In genomic region chr4:108999999-109000950, GRCm38 (mm10) we compare ENCODE assay signal across 7 mouse cellular contexts. TPM values are rescaled to one million over a fixed set of nuclear protein-coding genes. Genes with fewer than 3 reads are reported as not detected.
DNase-seq lines count a peak whose midpoint lies in the region; ATAC-seq lines count a peak whose summit lies in the region.

Gene Nrd1 (plus strand): TSS chr4:109000655.

- peaks cover 10% of the 10 kb centered on the region; the same call in 1 of the 2 replicates for H3K36me3 ChIP-seq in embryonic facial prominence, embryonic 12.5 days
- no peaks in the 10 kb centered on the region for H3K36me3 ChIP-seq in limb, embryonic 11.5 days (ENCODE audit: control insufficient read depth, insufficient read depth, low read length)
- H3K36me3 ChIP-seq in midbrain, embryonic 14.5 days (ENCODE audit: control insufficient read depth, insufficient read depth, low read length): no peaks in the 10 kb centered on the region

- under 1% methylated on average over 58 of the region's 58 CpGs for WGBS in embryonic facial prominence, embryonic 12.5 days
- under 1% methylated on average over 58 of the region's 58 CpGs for WGBS in limb, embryonic 11.5 days
- under 1% methylated on average over 58 of the region's 58 CpGs for WGBS in midbrain, embryonic 14.5 days

- DNase-seq in adrenal gland, postnatal 25 days: peak; percentile 96
- DNase-seq in heart, adult 11 months: peak; percentile 100
- DNase-seq in kidney, adult 18-20 months: peak; percentile 99
- DNase-seq in limb, embryonic 11.5 days (ENCODE audit: low spot score): peak; percentile 98
- DNase-seq in midbrain, embryonic 14.5 days: peak; percentile 99
- DNase-seq in spleen, adult 18-20 months: peak; percentile 96 to 98

- peak within 1 kb of the TSS; percentile 76 for H3K4me2 ChIP-seq in embryonic facial prominence, embryonic 12.5 days (replicated peaks)
- H3K4me2 ChIP-seq in limb, embryonic 11.5 days (ENCODE audit: low read depth, severe bottlenecking): peak within 1 kb of the TSS; percentile 64
- peak within 1 kb of the TSS; percentile 91 for H3K4me2 ChIP-seq in midbrain, embryonic 14.5 days (ENCODE audit: low read length)

- ATAC-seq in embryonic facial prominence, embryonic 12.5 days (ENCODE audit: insufficient number of reproducible peaks, insufficient read depth, low FRiP score, low TSS enrichment): peak; percentile 99
- ATAC-seq in limb, embryonic 11.5 days (ENCODE audit: insufficient number of reproducible peaks, low FRiP score, low TSS enrichment, low read depth): peak; percentile 100
- ATAC-seq in midbrain, embryonic 14.5 days (ENCODE audit: low FRiP score, low TSS enrichment): peak; percentile 100

- peaks cover 9% of the 10 kb centered on the region; the same call in 1 of the 2 replicates for H3K4me1 ChIP-seq in embryonic facial prominence, embryonic 12.5 days
- peaks cover 7% of the 10 kb centered on the region; the same call in 1 of the 2 replicates for H3K4me1 ChIP-seq in limb, embryonic 11.5 days (ENCODE audit: control insufficient read depth, insufficient read depth, low read length)
- H3K4me1 ChIP-seq in midbrain, embryonic 14.5 days (ENCODE audit: control insufficient read depth, insufficient read depth, low read length): peaks cover 26% of the 10 kb centered on the region

- H3K9ac ChIP-seq in embryonic facial prominence, embryonic 12.5 days: peak within 1 kb of the TSS; percentile 85
- H3K9ac ChIP-seq in limb, embryonic 11.5 days (ENCODE audit: low read length): peak within 1 kb of the TSS; percentile 87
- peak within 1 kb of the TSS; percentile 81 for H3K9ac ChIP-seq in midbrain, embryonic 14.5 days (replicated peaks; ENCODE audit: low read length)

- peak within 1 kb of the TSS; percentile 88 for H3K4me3 ChIP-seq in embryonic facial prominence, embryonic 12.5 days
- H3K4me3 ChIP-seq in limb, embryonic 11.5 days (ENCODE audit: low read depth, low read length): peak within 1 kb of the TSS; percentile 89
- H3K4me3 ChIP-seq in midbrain, embryonic 14.5 days (replicated peaks; ENCODE audit: low read depth, low read length): peak within 1 kb of the TSS; percentile 90

- no peaks in the 10 kb centered on the region for H3K27me3 ChIP-seq in embryonic facial prominence, embryonic 12.5 days
- no peaks in the 10 kb centered on the region for H3K27me3 ChIP-seq in limb, embryonic 11.5 days (ENCODE audit: control insufficient read depth, insufficient read depth, low read length)
- no peaks in the 10 kb centered on the region for H3K27me3 ChIP-seq in midbrain, embryonic 14.5 days (ENCODE audit: control insufficient read depth, insufficient read depth, low read length)

- H3K27ac ChIP-seq in embryonic facial prominence, embryonic 12.5 days: peak within 1 kb of the TSS; percentile 94
- H3K27ac ChIP-seq in limb, embryonic 11.5 days (replicated peaks; ENCODE audit: low read depth, low read length): peak within 1 kb of the TSS; percentile 73
- H3K27ac ChIP-seq in midbrain, embryonic 14.5 days (replicated peaks; ENCODE audit: low read depth, low read length): peak within 1 kb of the TSS; percentile 88

- no peaks in the 10 kb centered on the region for H3K9me3 ChIP-seq in embryonic facial prominence, embryonic 12.5 days
- no peaks in the 10 kb centered on the region for H3K9me3 ChIP-seq in limb, embryonic 11.5 days (ENCODE audit: control insufficient read depth, low read length)
- no peaks in the 10 kb centered on the region for H3K9me3 ChIP-seq in midbrain, embryonic 14.5 days (ENCODE audit: control insufficient read depth, low read length)

RNA-seq across cellular contexts. Expression of gene Nrd1, which starts in this region (rescaled TPM):
- 119 and 126 TPM in 2 replicates for total RNA-seq in adrenal gland, postnatal 25 days (2021)
- 96.2 and 98.5 TPM in 2 replicates for polyA plus RNA-seq in embryonic facial prominence, embryonic 12.5 days (2016; fragmentation: Nextera tagmentation; extraction: Ambion mirVana)
- polyA plus RNA-seq in limb, embryonic 11.5 days (2014; fragmentation: Nextera tagmentation; extraction: Ambion mirVana): 54.6 and 67.7 TPM in 2 replicates
- 57.0 and 71.8 TPM in 2 replicates for polyA plus RNA-seq in midbrain, embryonic 14.5 days (2014; fragmentation: Nextera tagmentation; extraction: Ambion mirVana)

Comparison
In these comparisons a context has a peak if more than half of its experiments do, and no peak if none do; other contexts are left out.
1. Peak in every context shown above with its lines: DNase-seq, ATAC-seq, H3K4me3 ChIP-seq and H3K27ac ChIP-seq.